ENCODE assay signal across 8 mouse cellular contexts in genomic region chr6:113000666-113001287, GRCm38 (mm10). TPM values are rescaled to one million over a fixed set of nuclear protein-coding genes. Genes with fewer than 3 reads are reported as not detected.
A peak's percentile ranks its signal among the peaks of the same experiment; 100 is the strongest.
DNase-seq lines count a peak whose midpoint lies in the region; ATAC-seq and TF ChIP-seq lines count a peak whose summit lies in the region.

No protein-coding gene starts in this region.

- no peak overlapping the region for H3K27ac ChIP-seq in embryonic fibroblast, embryonic 13.5 days (ENCODE audit: insufficient read depth, low read length)
- H3K27ac ChIP-seq in heart, embryonic 11.5 days (ENCODE audit: low read depth, low read length): no peak overlapping the region
- H3K27ac ChIP-seq in kidney, embryonic 15.5 days: no peak overlapping the region
- no peak overlapping the region for H3K27ac ChIP-seq in limb, embryonic 15.5 days

- peaks cover 3% of the 10 kb centered on the region; the same call in 1 of the 2 replicates for H3K27me3 ChIP-seq in heart, embryonic 11.5 days (ENCODE audit: control insufficient read depth, insufficient read depth, low read length)
- no peaks in the 10 kb centered on the region; the same call in none of the 2 replicates for H3K27me3 ChIP-seq in kidney, embryonic 15.5 days
- H3K27me3 ChIP-seq in limb, embryonic 15.5 days: 0 out of 2 replicates have a peak, but pooled peaks cover 6% of the 10 kb centered on the region

- ATAC-seq in heart, embryonic 11.5 days (replicated peaks; ENCODE audit: insufficient number of reproducible peaks, low FRiP score, low TSS enrichment): peak; percentile 49; the same call in 1 of the 2 replicates
- ATAC-seq in kidney, embryonic 15.5 days (replicated peaks; ENCODE audit: low FRiP score): peak; percentile 90
- ATAC-seq in limb, embryonic 15.5 days (ENCODE audit: insufficient number of reproducible peaks, low FRiP score, low TSS enrichment, low read depth): peak; percentile 84; the same call in 1 of the 2 replicates

- 37% methylated on average over 11 of the region's 11 CpGs for WGBS in heart, embryonic 11.5 days (ENCODE audit: insufficient replicate concordance)
- WGBS in kidney, embryonic 15.5 days: 36% methylated on average over 11 of the region's 11 CpGs
- 37% methylated on average over 11 of the region's 11 CpGs for WGBS in limb, embryonic 15.5 days

- no peaks in the 10 kb centered on the region for H3K36me3 ChIP-seq in heart, embryonic 11.5 days (ENCODE audit: control insufficient read depth, insufficient read depth, low read length)
- H3K36me3 ChIP-seq in kidney, embryonic 15.5 days: no peaks in the 10 kb centered on the region
- no peaks in the 10 kb centered on the region for H3K36me3 ChIP-seq in limb, embryonic 15.5 days

- TF ChIP-seq POLR2A in embryonic fibroblast, embryonic 13.5 days (IDR thresholded peaks at IDR 0.05; ENCODE audit: low read depth, low read length): no peak

- DNase-seq in B cell, adult 2 months: peak; percentile 76
- DNase-seq in brain, adult 2 months (ENCODE audit: low read depth, low spot score): peak; percentile 97
- DNase-seq in monocyte, adult 2 months (ENCODE audit: low read depth in 1 of 2, low spot score in 2 of 2): peak; percentile 38 to 61
- DNase-seq in spleen, postnatal 36 days (ENCODE audit: low spot score in 2 of 2): peak; percentile 63 to 65

- no peaks in the 10 kb centered on the region for H3K4me1 ChIP-seq in embryonic fibroblast, embryonic 13.5 days (ENCODE audit: control insufficient read depth, insufficient read depth, low read length)
- no peaks in the 10 kb centered on the region for H3K4me1 ChIP-seq in heart, embryonic 11.5 days (ENCODE audit: control insufficient read depth, insufficient read depth, low read length)
- H3K4me1 ChIP-seq in kidney, embryonic 15.5 days: peaks cover 3% of the 10 kb centered on the region; the same call in 1 of the 2 replicates
- H3K4me1 ChIP-seq in limb, embryonic 15.5 days: no peaks in the 10 kb centered on the region

- no peaks in the 10 kb centered on the region for H3K9me3 ChIP-seq in heart, embryonic 11.5 days (replicated peaks; ENCODE audit: control insufficient read depth, low read length)
- no peaks in the 10 kb centered on the region for H3K9me3 ChIP-seq in kidney, embryonic 15.5 days (replicated peaks)
- H3K9me3 ChIP-seq in limb, embryonic 15.5 days: no peaks in the 10 kb centered on the region

- peak; percentile 86 for TF ChIP-seq CTCF in embryonic fibroblast, embryonic 13.5 days (IDR thresholded peaks at IDR 0.05; ENCODE audit: borderline replicate concordance, insufficient read depth, low read length)

- no peak overlapping the region for H3K4me3 ChIP-seq in embryonic fibroblast, embryonic 13.5 days (ENCODE audit: insufficient read depth, low read length)
- no peak overlapping the region for H3K4me3 ChIP-seq in heart, embryonic 11.5 days (ENCODE audit: low read depth, low read length)
- no peak overlapping the region for H3K4me3 ChIP-seq in kidney, embryonic 15.5 days (replicated peaks)
- no peak overlapping the region for H3K4me3 ChIP-seq in limb, embryonic 15.5 days

- H3K4me2 ChIP-seq in heart, embryonic 11.5 days: 0 out of 2 replicates have a peak overlapping the region, but pooled peaks have one; percentile 35
- peak overlapping the region; percentile 28; the same call in 1 of the 2 replicates for H3K4me2 ChIP-seq in kidney, embryonic 15.5 days
- H3K4me2 ChIP-seq in limb, embryonic 15.5 days: peak overlapping the region; percentile 15; the same call in 1 of the 2 replicates

- no peak overlapping the region for H3K9ac ChIP-seq in heart, embryonic 11.5 days (ENCODE audit: low read depth, low read length)
- 0 out of 2 replicates have a peak overlapping the region, but pooled peaks have one; percentile 17 for H3K9ac ChIP-seq in kidney, embryonic 15.5 days
- no peak overlapping the region for H3K9ac ChIP-seq in limb, embryonic 15.5 days

RNA-seq across cellular contexts. Expression of gene Thumpd3, which starts 45.2 kb away (rescaled TPM):
- polyA plus RNA-seq in embryonic fibroblast, embryonic 13.5 days (2011; ENCODE audit: insufficient read length, low read depth, missing spikeins): 32.1 and 33.5 TPM in 2 replicates
- polyA plus RNA-seq in heart, embryonic 11.5 days (2014; fragmentation: Nextera tagmentation; extraction: Ambion mirVana): 41.0 and 41.6 TPM in 2 replicates
- 46.6 and 47.0 TPM in 2 replicates for polyA plus RNA-seq in kidney, embryonic 15.5 days (2015; fragmentation: Nextera tagmentation; extraction: Ambion mirVana)
- 45.1 and 46.7 TPM in 2 replicates for polyA plus RNA-seq in limb, embryonic 15.5 days (2015; fragmentation: Nextera tagmentation; extraction: Ambion mirVana)

RNA-seq across cellular contexts. Expression of gene Srgap3, which starts 53.7 kb away (rescaled TPM):
- polyA plus RNA-seq in embryonic fibroblast, embryonic 13.5 days (2011; ENCODE audit: insufficient read length, low read depth, missing spikeins): 16.4 and 19.6 TPM in 2 replicates
- 0.77 and 1.2 TPM in 2 replicates for polyA plus RNA-seq in heart, embryonic 11.5 days (2014; fragmentation: Nextera tagmentation; extraction: Ambion mirVana)
- polyA plus RNA-seq in kidney, embryonic 15.5 days (2015; fragmentation: Nextera tagmentation; extraction: Ambion mirVana): 4.9 and 5.1 TPM in 2 replicates
- polyA plus RNA-seq in limb, embryonic 15.5 days (2015; fragmentation: Nextera tagmentation; extraction: Ambion mirVana): 5.1 and 6.0 TPM in 2 replicates
